Mouse (Mus musculus) adrenal gland, adult (tissue): Measurements from ENCODE around the gene Bcat1.

Experiments
- DNase-seq, 2 experiments: peaks; one replicate each; pipeline ENCODE4 v3.0.0; 2022 to 2023; ENCODE audit warnings: low spot score in 1 of 2; ENCODE audit not compliant: inconsistent age in 2 of 2

Bcat1 gene

GRCm38 (mm10) chr6:145012699-145013098, 63.3 kb downstream of the Bcat1 start:
- DNase-seq, result no peak

- DNase-seq, result no peak
These were observed 64.8 kb downstream of the Bcat1 start for GRCm38 (mm10) chr6:145011141-145011540.

- peak in 1 of 2 experiments; percentile 60 for DNase-seq
These were observed 65.8 kb downstream of the Bcat1 start for GRCm38 (mm10) chr6:145009859-145010818.

GRCm38 (mm10) chr6:145003459-145003858, 72.5 kb downstream of the Bcat1 start:
- DNase-seq, result no peak

GRCm38 (mm10) chr6:145002094-145002936, 73.7 kb downstream of the Bcat1 start:
- no peak for DNase-seq

- no peak for DNase-seq
These were observed 74.5 kb downstream of the Bcat1 start for GRCm38 (mm10) chr6:145001493-145001892.

GRCm38 (mm10) chr6:144997229-144997628, 78.8 kb downstream of the Bcat1 start:
- peak in 1 of 2 experiments; percentile 37 for DNase-seq

- no peak for DNase-seq
These were observed 83.9 kb downstream of the Bcat1 start for GRCm38 (mm10) chr6:144992111-144992510.

- DNase-seq, result no peak
These were observed 86.8 kb downstream of the Bcat1 start for GRCm38 (mm10) chr6:144989193-144989592.

- DNase-seq, result no peak
These were observed 88.3 kb downstream of the Bcat1 start for GRCm38 (mm10) chr6:144987676-144988075.

GRCm38 (mm10) chr6:144987216-144987615, 88.8 kb downstream of the Bcat1 start:
- DNase-seq, result no peak

- DNase-seq, result no peak
These were observed 91.8 kb downstream of the Bcat1 start for GRCm38 (mm10) chr6:144984221-144984620.

- DNase-seq, result no peak
These were observed 93.9 kb downstream of the Bcat1 start for GRCm38 (mm10) chr6:144982093-144982492.

- DNase-seq, result peak; percentile 54 to 75
These were observed 103.6 kb downstream of the Bcat1 start for GRCm38 (mm10) chr6:144972351-144972750.

- no peak for DNase-seq
These were observed 105.1 kb downstream of the Bcat1 start for GRCm38 (mm10) chr6:144970900-144971299.

- no peak for DNase-seq
These were observed 108.4 kb downstream of the Bcat1 start for GRCm38 (mm10) chr6:144967536-144967935.

- no peak for DNase-seq
These were observed 111.8 kb downstream of the Bcat1 start for GRCm38 (mm10) chr6:144964205-144964604.

GRCm38 (mm10) chr6:144963156-144963555, 112.8 kb downstream of the Bcat1 start:
- no peak for DNase-seq

- no peak for DNase-seq
These were observed 114.0 kb downstream of the Bcat1 start for GRCm38 (mm10) chr6:144962013-144962354.

GRCm38 (mm10) chr6:144961253-144962012, 114.6 kb downstream of the Bcat1 start:
- no peak for DNase-seq
